Mouse (Mus musculus) cerebellum, adult 9-11 months (tissue): ENCODE data around the gene Taf11.

Experiments
- DNase-seq: peaks from one replicate; pipeline ENCODE4 v3.0.0; 2022

Gene Taf11

GRCm38 (mm10) chr17:27909622-27910500 is at the start of gene Taf11:
Gene Taf11 (minus strand): TSS chr17:27909844.
- DNase-seq = peak; percentile 85

- no peak for DNase-seq
Observed at GRCm38 (mm10) chr17:27957649-27958048, 48.0 kb upstream of the Taf11 start.

GRCm38 (mm10) chr17:27954629-27955402 is 45.2 kb upstream of the Taf11 start:
- no peak for DNase-seq

GRCm38 (mm10) chr17:27953136-27953535 is 43.5 kb upstream of the Taf11 start:
- no peak for DNase-seq

- DNase-seq = no peak
Observed at GRCm38 (mm10) chr17:27947155-27947554, 37.5 kb upstream of the Taf11 start.

DNA sequence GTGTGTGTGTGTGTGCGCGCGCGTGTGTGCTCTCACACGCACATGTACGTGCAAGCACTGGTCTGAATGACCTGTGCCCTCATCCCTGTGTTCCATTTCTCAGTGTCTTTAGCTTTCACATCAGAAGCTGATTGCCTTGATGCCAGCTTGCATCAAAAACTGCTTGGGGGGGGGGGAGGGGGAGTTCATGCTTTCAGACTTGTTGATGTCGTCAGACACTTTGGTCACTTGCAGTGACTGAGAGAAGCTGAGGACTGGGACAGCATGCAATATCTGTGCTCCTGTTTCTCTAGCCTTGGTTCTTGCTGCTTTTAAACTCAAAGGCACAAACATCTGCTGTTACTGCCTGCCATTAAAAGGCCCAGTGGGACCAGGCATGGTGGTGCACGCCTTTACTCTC is 36.7 kb upstream of the Taf11 start:
- DNase-seq = no peak

DNA sequence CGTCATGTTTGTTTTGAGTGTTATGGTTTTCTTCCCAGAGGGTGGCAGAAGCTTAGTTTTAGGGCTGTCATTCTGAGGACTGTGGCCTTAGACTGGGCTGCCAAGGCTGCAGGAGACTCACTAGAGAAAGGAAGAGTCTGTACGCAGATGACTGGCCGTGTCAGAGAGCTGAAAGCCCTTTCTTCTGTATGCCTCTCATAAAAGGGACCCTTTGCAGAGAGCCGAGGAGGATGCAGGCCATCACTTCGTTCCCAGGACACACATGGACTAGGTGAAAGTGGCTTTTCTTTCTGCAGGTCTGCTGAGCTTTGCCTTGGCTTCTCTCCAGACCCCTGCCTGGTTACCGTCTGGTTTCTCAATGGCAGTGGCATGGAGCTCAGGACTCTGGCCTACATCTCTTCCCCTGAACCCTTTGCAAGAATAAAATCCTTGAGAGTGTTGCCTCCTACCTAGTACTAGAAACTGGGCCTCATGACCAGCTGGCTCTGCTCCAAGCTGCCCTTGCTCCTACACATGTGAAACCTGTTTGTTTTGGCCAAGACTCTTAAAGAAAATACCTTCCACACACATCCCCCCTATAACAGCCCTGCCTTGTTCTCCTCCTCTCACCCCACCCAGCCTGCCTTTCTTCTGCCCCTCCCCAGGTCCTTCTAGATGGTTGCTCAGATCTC is 36.0 kb upstream of the Taf11 start:
- peak; percentile 96 for DNase-seq

- DNase-seq = no peak
Observed at GRCm38 (mm10) chr17:27942131-27942530, 32.5 kb upstream of the Taf11 start.

DNA sequence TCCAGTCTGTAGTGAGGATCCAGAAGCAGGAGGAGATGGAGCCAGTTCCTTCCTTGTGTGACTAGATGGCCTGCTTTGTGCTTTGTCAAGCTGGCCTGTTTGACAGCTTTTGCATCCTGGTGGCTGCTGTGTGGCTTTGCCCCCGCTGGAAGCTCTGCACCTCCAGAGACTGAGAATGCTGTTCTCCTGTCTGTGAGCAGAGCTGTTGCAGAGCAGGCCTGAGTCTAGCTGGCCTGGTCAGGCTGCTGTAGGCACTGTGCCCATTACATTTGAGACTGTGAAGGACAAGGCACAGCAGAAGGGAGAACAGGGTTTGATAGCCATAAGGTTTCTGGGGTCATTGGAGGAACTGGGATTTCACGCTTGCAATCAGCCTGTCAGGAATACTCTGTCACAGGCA is 32.1 kb upstream of the Taf11 start:
- DNase-seq = peak; percentile 60

DNA sequence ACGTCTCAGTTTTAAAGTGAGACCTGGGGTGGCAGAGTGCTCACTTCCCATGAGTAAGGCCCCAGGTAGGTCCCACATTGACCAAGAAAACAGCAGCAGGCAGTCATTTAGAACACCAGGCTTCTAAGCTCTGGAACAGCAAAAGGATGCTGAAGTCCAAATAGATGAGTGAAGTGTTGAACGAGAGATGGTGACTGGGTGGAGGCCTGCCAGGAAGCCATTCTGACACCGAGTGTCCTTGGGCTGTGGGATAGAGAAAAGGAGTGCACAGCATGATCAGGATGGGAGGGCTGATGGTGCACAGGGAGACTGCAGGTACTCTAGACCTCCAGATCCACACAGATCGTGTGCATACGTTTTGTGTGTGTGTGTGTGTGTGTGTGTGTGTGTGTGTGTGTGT is 31.5 kb upstream of the Taf11 start:
- DNase-seq = no peak

GRCm38 (mm10) chr17:27940352-27940751 is 30.7 kb upstream of the Taf11 start:
- DNase-seq = no peak

- no peak for DNase-seq
Observed at GRCm38 (mm10) chr17:27939028-27939427, 29.4 kb upstream of the Taf11 start.

- no peak for DNase-seq
Observed at GRCm38 (mm10) chr17:27938121-27938754, 28.6 kb upstream of the Taf11 start.

- DNase-seq = no peak
Observed at GRCm38 (mm10) chr17:27937054-27937615, 27.5 kb upstream of the Taf11 start.

DNA sequence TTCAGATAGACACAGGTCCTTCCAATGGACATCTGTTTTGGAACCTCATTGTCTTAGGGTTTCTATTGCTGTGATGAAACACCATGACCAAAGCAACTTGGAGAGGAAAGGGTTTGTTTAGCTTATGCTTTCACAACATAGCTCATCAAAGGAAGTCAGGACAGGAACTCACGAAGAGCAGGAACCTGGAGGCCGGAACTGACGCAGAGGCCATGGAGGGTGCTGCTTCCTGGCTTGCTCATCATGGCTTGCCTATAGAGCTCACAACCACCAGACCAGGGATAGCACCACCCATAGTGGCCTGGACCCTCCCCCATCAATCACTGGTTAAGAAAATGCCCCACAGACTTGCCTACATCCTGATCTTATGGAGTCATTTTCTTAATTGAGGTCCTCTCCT is 25.4 kb upstream of the Taf11 start:
- no peak for DNase-seq

DNA sequence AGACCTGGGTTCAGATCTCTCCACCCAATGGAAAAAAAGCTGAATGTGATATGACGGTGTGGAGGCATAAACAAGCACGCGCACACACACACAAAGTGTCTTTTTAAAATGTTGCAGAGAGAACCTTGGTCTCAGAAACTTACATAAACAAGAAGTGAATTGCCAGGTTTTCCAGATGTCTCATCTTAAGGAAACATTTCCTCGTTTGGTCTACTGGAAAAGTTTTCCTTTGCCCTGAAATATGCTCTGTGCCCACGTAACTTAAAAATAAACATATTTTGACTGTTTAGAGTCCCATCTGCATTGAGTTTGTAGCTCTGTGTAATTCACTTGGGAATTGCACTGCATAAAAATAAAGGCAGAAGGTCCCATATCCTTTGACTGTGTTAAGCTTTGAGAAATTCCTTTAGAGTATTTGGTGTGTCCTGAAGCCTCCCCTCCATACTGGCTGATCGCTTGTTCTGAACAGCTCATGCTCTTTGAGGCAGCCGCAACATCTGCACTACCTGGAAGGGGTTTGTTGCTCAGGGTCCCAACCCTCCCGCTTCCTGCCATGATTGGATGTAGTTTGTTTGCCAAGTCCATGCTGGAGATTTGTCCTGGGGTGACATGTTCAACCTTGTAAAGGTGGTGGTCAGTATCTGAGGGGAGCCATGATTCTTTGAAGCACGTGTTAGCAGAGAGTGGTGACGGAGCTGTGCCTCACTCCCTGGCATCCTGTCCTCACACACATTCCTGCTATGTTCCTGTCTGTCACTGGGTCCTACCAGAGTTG is 24.7 kb upstream of the Taf11 start:
- no peak for DNase-seq

DNA sequence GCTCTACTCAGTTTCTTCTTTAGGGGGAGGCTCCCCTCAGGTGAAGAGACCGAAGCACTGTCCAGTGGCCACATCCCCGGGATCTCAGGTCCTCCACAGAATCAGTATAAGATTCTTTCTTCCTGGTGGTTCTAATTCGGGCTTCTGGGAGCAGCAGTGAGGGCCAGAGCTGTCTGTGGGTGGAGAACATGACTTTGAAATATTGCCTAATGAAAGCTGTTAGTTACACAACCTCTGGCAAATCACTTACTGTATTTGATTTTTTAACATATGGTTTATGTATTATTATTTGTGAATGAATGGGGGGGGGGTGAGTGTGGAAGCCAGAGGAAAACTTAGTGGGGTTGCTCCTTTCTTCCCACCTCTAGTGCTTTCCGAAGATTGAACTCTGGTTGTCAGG is 22.2 kb upstream of the Taf11 start:
- DNase-seq = no peak

DNA sequence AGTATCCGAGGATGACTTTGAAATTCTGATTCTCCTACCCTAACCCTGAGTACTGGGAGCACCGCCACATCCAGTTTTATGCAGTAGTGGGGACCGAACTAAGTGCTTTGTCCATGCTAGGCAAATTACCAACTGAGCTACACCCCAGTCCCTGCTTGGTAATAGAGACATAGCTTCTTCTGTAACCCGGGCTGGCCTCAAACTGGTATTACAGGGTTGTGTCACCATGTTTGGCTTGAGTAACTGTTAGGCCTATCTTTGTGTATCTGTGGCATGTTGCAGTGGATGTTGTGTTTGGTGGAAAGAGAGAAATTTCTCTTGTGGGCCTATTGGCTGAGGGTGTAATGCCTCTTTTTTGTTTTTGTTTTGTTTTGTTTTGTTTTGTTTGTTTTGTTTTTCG is 20.6 kb upstream of the Taf11 start:
- no peak for DNase-seq

- DNase-seq = no peak
Observed at GRCm38 (mm10) chr17:27925504-27925903, 15.9 kb upstream of the Taf11 start.

DNA sequence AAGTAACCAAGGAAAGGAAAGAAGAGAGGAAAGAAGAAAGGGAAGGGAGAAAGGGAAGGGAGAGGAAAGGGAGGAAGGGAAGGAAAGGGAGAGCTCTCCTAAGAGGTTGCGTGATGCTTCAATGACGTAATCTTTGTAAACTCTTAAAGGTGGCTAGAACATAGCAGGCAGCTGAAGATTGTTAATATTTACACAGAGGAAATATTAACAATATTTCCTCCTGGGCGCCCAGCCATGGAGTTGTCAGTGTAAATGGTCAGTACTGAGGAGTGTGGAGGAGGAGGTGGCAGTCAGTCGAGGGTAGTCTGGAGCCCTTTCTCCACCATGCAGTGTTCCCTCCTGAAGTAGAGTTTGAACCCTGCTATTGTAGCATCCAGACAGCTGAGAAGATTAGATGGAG is 15.4 kb upstream of the Taf11 start:
- DNase-seq = no peak

DNA sequence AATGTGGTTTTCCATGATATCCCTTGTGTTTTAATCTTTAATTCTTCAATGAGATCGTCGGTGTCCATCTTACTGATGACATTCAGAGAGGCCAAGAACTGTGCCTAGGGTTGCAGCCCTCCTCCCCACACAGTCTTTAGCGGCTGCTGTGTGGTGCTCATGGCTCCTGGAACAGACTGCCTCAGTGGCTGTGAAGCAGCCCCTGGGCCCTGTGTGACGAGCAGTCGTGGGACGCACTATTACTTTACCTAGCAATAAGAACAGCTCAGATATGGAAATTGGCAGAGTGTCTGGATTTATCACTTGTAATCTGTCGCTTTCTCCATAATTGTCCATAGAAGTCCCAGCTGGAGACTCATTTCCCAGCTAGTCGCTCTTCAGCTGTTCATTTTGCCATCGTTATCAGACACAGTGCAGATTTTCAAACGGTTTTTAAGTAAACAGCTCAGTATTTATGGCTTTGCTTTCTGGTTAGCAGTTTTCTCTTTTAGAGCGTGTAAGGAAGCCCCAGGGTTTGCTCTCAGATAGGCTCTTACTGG is 12.6 kb upstream of the Taf11 start:
- DNase-seq = no peak

GRCm38 (mm10) chr17:27920676-27921075 is 11.0 kb upstream of the Taf11 start:
- no peak for DNase-seq
